Mouse (Mus musculus) kidney, adult 2 months (tissue): ENCODE measurements at regions not wholly inside any gene's neighbourhood (a gene's known extent, or its start where the extent isn't known, plus 50 kb on each side); places are given as distances from the start of the nearest gene placed in this dataset.

Experiments used
- DNase-seq: peaks from one replicate; pipeline ENCODE4 v3.0.0; 2021
- H3K27ac ChIP-seq: fragments of 200-500 bp; 2 replicates; pipeline ENCODE4 v1.5.1; 2012; ENCODE audit warnings: low read depth, low read length, control low read depth, inconsistent platforms; ENCODE audit not compliant: insufficient read depth
- H3K27me3 ChIP-seq: fragments of 200-500 bp; replicated peaks from 2 replicates; pipeline ENCODE4 v1.6.1; 2012; ENCODE audit warnings: mild to moderate bottlenecking, moderate library complexity, low read length, inconsistent platforms; ENCODE audit not compliant: control insufficient read depth, insufficient read depth
- H3K36me3 ChIP-seq: fragments of 200-500 bp; 2 replicates; pipeline ENCODE4 v1.6.1; 2012; ENCODE audit warnings: mild to moderate bottlenecking, moderate library complexity, low read length, inconsistent platforms; ENCODE audit not compliant: control insufficient read depth, insufficient read depth
- H3K4me1 ChIP-seq: fragments of 200-500 bp; 2 replicates; pipeline ENCODE4 v1.6.1; 2011; ENCODE audit warnings: low read length; ENCODE audit not compliant: control insufficient read depth, insufficient read depth
- H3K4me3 ChIP-seq: fragments of 200-500 bp; 2 replicates; pipeline ENCODE4 v1.5.1; 2011; ENCODE audit warnings: mild to moderate bottlenecking, low read depth, low read length, control low read depth; ENCODE audit not compliant: insufficient read depth
- CTCF ChIP-seq: fragments of 200-500 bp; conservative IDR thresholded peaks from 2 replicates; pipeline ENCODE4 v1.5.1; 2011; ENCODE audit warnings: low read depth, mild to moderate bottlenecking, control low read depth, low read length, moderate library complexity, mixed read lengths; ENCODE audit not compliant: insufficient read depth, insufficient read length
- POLR2A ChIP-seq: fragments of 200-500 bp; IDR thresholded peaks from one replicate; pipeline ENCODE4 v1.6.1; 2011; ENCODE audit warnings: low read depth, low read length, control low read depth
- WGBS: fragments of 180-500 bp; shearing (Covaris S2); methylation state at CpG from one replicate; pipeline ENCODE4 v1.1.7; 2018; 5-methylcytosine and 5-hydroxymethylcytosine counted together

DNA sequence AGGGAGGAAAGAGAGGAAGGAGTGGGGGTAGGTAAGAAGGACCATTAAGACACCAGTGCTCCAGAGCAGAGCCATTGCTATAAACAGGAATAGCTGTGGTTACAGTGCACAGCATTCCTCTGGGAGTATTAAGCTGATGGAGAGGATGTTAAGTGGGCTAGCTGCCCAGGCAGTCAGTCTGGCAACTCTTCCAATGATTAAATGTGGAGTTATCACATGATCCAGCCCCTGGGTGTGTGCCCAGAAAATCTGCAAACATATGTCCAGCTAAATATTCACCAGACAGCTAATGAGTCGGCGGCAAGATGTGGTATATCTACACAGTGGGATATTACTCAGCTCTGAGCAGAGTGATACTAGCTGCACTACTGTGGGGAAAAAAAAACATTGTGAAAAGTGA, 229.7 kb downstream of the Ankrd50 start:
- peak; percentile 88 for DNase-seq
- no peak overlapping the region for H3K4me3 ChIP-seq
- 10% methylated on average over 2 of the region's 2 CpGs for WGBS

DNA sequence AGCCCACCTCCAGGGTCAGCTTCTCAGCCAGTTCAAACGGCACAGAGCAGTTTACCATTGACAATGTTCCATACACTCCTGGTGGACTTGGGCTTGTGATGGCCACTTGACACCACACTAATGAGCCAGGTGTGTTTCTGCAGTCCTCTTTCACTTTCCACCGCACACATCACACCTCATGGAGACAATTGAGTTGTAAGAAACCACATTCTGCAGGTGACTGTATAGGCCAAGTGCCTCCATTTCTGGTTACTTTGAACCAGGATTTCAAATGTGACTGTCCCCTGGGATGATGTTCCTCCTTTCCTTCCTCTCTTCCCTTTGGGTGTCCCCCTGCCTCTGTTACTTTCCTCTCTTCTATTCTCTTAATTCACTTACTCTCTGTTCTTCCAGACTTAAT, 233.1 kb downstream of the Ankrd50 start:
- no peaks in the 10 kb centered on the region for H3K27me3 ChIP-seq

More for the DNA sequence above, 229.7 kb downstream of the Ankrd50 start:
- H3K36me3 ChIP-seq: no peaks in the 10 kb centered on the region
- no peak overlapping the region for H3K27ac ChIP-seq
- H3K4me1 ChIP-seq: no peaks in the 10 kb centered on the region
- H3K27me3 ChIP-seq: no peaks in the 10 kb centered on the region
- TF ChIP-seq CTCF: no peak
- TF ChIP-seq POLR2A: no peak

DNA sequence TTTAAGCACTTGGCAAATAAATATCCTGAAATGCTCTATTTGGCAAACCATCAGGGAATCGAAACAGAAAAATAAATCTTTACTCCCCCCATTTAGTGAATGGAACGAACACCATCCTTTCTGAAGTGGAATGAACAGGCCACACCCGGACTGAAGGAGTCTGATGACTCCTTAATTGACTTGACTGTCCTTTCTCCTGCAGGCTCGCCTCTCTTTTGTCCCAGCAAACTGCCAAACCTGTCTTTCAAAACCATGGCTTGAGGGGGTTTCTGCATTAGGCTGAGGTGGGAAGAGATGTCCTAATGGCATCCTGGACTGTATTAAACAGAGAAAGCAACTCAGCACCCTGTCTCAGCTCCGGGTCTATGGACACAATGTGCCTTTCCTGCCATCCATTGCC, 234.1 kb downstream of the Ankrd50 start:
- H3K27me3 ChIP-seq: no peaks in the 10 kb centered on the region
- no peak for DNase-seq
- WGBS: 80% methylated on average over 5 of the region's 5 CpGs
- H3K4me3 ChIP-seq: no peak overlapping the region
- no peaks in the 10 kb centered on the region for H3K4me1 ChIP-seq
- no peak for TF ChIP-seq CTCF
- no peak for TF ChIP-seq POLR2A
- no peak overlapping the region for H3K27ac ChIP-seq
- no peaks in the 10 kb centered on the region for H3K36me3 ChIP-seq

More for the DNA sequence above, 233.1 kb downstream of the Ankrd50 start:
- DNase-seq: no peak
- H3K4me1 ChIP-seq: no peaks in the 10 kb centered on the region
- no peak overlapping the region for H3K4me3 ChIP-seq
- TF ChIP-seq CTCF (no peak), POLR2A (no peak)
- no peak overlapping the region for H3K27ac ChIP-seq
- WGBS: 65% methylated on average over 2 of the region's 2 CpGs
- no peaks in the 10 kb centered on the region for H3K36me3 ChIP-seq

DNA sequence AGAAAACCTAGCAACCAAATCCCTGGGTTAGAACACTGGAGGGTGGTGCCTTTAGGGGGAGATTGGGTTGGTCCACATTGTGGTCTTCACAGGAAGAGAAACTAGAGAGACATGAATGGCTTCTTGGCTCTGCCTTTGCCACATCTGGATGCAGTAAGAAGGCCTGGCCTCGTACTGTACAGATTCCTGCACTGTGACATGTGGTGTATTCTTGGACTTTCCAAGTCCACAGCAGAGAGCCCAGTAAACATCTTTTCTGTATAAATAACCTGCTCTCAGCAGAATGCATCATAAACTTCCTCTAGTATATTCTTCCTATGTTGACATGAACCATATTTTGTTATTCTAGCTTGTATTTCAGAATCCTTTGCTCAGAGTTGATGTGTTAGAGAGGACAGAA, 235.7 kb downstream of the Ankrd50 start:
- Histone ChIP-seq H3K36me3 (no peaks in the 10 kb centered on the region), H3K4me3 (no peak overlapping the region), H3K27ac (no peak overlapping the region), H3K4me1 (no peaks in the 10 kb centered on the region), H3K27me3 (no peaks in the 10 kb centered on the region)
- TF ChIP-seq POLR2A: no peak
- no peak for TF ChIP-seq CTCF
- DNase-seq: no peak
- WGBS: 93% methylated on average over 1 of the region's 1 CpGs

DNA sequence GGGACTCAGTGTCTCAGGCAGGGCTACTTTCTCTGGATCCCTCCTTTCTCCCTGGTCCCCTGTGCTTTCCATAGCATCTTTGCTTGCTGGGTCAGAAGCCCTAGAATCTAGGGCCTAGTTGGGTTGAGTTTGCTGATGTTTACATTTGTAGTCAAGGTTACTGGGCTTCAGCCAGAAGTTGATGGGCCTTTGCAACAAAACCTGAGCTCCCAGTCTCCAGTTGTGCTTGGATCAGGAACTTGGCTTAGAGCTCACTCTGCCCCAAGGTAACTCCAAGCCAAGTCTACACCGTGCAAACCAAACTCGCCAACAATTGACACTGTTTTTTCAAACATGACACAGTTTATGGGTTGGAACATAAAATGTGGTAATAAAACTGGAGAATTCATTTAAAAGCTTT, 238.2 kb downstream of the Ankrd50 start:
- peak; percentile 11 for DNase-seq
- Histone ChIP-seq H3K27ac (no peak overlapping the region), H3K4me1 (no peaks in the 10 kb centered on the region), H3K36me3 (no peaks in the 10 kb centered on the region), H3K4me3 (no peak overlapping the region), H3K27me3 (no peaks in the 10 kb centered on the region)
- TF ChIP-seq CTCF (no peak), POLR2A (no peak)
- 37% methylated on average over 2 of the region's 2 CpGs for WGBS

DNA sequence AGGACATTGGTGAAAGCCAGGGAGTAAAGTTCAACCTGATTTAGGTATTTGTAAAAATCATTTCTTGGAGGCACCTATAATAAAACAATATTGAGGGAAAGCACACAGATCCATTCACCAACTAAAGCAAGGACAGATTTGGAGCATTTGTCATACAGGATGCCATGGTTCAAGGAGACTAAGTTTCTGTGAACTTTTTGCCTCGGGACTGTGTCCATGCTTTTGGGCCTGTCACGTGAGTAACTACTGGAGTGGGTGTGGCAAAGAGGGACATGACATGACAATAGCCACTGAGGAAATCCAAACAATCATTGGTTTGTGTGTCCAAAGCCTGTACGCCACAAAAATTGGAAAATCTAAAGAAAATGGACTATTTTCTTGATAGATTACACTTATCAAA, 241.4 kb downstream of the Ankrd50 start:
- TF ChIP-seq POLR2A: no peak
- no peak for TF ChIP-seq CTCF
- DNase-seq: no peak
- WGBS: 84% methylated on average over 3 of the region's 3 CpGs
- H3K27me3 ChIP-seq: no peaks in the 10 kb centered on the region
- no peaks in the 10 kb centered on the region for H3K36me3 ChIP-seq
- H3K4me3 ChIP-seq: no peak overlapping the region
- no peaks in the 10 kb centered on the region for H3K4me1 ChIP-seq
- H3K27ac ChIP-seq: no peak overlapping the region

DNA sequence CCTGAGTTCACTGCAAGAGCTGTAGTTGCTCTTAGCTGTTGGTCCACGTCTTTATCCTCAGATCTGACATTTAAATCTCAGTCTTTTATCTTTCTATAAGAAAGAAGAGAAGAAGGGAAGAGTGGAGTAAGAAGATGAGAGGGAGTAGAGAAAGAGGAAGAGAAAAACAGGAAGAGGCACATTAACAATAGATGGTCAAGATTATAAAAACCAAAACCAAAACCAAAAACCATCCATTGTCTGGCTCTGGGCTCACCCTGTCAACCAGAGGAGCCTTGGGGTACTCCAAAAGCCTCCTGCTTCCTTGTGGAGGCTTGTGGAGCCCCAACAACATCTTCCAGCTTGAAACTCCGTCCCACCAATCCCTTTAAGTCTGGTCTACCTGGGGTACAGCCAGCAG, 247.0 kb downstream of the Ankrd50 start:
- no peaks in the 10 kb centered on the region for H3K36me3 ChIP-seq
- H3K4me1 ChIP-seq: no peaks in the 10 kb centered on the region
- WGBS: 80% methylated on average over 2 of the region's 2 CpGs
- no peak for DNase-seq
- H3K4me3 ChIP-seq: no peak overlapping the region
- no peak for TF ChIP-seq POLR2A
- TF ChIP-seq CTCF: no peak
- H3K27me3 ChIP-seq: no peaks in the 10 kb centered on the region
- no peak overlapping the region for H3K27ac ChIP-seq

DNA sequence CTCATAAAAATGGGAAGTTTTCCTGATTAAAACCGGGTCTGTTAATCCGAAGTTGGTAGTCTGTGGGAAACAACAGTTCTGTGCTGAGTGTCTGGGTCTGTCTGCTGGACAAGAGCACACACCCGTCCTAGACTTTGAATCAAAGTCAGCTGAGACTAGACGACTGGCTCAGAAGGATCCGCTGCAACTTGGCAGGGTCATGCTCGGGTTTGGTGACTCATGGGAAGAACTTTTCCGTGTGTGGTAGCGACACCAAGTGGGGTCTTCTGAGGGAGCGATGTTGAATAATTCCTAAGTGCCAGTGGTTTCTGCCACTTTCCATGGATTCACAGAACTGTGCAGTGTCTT, 248.9 kb downstream of the Ankrd50 start:
- DNase-seq: peak; percentile 19
- TF ChIP-seq POLR2A (no peak), CTCF (no peak)
- H3K36me3 ChIP-seq: no peaks in the 10 kb centered on the region
- no peaks in the 10 kb centered on the region for H3K4me1 ChIP-seq
- H3K27ac ChIP-seq: no peak overlapping the region
- peak overlapping the region; percentile 24; the same call in 1 of the 2 replicates for H3K4me3 ChIP-seq
- H3K27me3 ChIP-seq: no peaks in the 10 kb centered on the region
- WGBS: 63% methylated on average over 9 of the region's 9 CpGs
